Mouse (Mus musculus): ENCODE measurements at regions not wholly inside any gene's neighbourhood (a gene's known extent, or its start where the extent isn't known, plus 50 kb on each side); places are given as distances from the start of the nearest gene placed in this dataset.

DNA sequence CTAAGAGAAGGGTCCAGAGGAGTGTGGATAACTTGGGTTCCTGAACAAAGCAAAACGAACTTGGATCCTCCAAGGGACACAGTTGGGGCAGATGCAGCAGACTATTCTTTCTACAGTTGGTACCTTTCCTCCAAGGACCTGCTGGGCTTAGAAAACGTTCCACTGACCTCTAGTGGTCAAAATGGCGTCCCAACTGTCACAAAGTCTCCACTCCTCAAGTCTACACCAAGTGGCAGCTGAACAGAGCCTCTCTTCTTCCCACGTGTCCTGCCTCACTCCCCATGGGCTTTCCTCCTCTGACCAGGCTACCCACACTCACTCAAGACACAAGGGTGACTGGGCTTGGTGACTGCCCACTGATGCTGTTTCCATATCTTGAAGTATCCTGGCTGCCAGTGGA lies 67.1 kb upstream of the Parp11 start:
- Histone ChIP-seq H3K4me1 (ENCODE audit: control insufficient read depth, insufficient read depth, low read length) (no peaks in the 10 kb centered on the region), H3K4me3 (ENCODE audit: insufficient read depth, low read depth, low read length) (no peak overlapping the region), H3K27ac (ENCODE audit: insufficient read depth, low read depth, low read length) (no peak overlapping the region)
- TF ChIP-seq POLR2A (IDR thresholded peaks at IDR 0.05; ENCODE audit: insufficient read depth, low read depth, low read length) (no peak), CTCF (IDR thresholded peaks at IDR 0.05; ENCODE audit: insufficient read depth, low read depth, low read length) (no peak)
- WGBS, result 20% methylated on average over 4 of the region's 4 CpGs

DNA sequence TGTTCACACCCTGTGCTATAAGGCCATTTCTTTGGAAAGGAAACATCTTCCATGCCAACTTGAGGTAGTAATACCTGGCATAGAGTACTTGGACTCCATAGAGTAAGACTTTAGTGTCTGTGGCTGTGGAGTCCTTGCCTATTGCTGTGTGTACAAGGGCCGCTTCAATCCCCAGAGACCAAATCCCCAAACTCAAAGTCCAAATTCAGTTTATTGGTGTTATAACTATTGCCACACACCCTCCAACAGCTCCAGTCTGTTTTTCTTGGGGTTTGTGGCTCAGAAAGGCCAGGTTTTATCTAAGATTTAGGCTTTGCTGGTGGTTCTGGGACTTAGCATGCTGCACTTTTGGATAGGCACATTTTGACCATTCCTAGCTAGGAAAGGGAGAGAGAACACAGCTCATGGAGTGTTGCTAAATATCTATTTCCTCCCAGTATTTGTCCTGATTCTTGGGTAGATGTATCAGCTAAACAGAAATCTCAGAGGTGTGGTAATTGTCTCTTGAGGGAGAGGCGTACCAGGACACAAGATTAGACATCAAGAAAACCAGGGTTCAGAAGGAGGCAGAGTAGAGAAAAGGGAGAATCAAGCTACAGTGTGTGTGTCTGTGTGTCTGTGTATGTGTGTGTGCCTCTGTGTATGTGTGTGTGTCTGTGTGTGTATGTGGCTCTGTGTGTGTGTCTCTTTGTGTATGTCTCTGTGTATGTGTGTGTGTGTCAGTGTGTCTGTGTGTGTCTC lies 65.3 kb upstream of the Parp11 start:
- WGBS, result 94% methylated on average over 2 of the region's 2 CpGs
- TF ChIP-seq POLR2A (IDR thresholded peaks at IDR 0.05; ENCODE audit: insufficient read depth, low read depth, low read length) (no peak), CTCF (IDR thresholded peaks at IDR 0.05; ENCODE audit: insufficient read depth, low read depth, low read length) (no peak)
- Histone ChIP-seq H3K4me3 (ENCODE audit: insufficient read depth, low read depth, low read length) (no peak overlapping the region), H3K4me1 (ENCODE audit: control insufficient read depth, insufficient read depth, low read length) (no peaks in the 10 kb centered on the region), H3K27ac (ENCODE audit: insufficient read depth, low read depth, low read length) (no peak overlapping the region)

DNA sequence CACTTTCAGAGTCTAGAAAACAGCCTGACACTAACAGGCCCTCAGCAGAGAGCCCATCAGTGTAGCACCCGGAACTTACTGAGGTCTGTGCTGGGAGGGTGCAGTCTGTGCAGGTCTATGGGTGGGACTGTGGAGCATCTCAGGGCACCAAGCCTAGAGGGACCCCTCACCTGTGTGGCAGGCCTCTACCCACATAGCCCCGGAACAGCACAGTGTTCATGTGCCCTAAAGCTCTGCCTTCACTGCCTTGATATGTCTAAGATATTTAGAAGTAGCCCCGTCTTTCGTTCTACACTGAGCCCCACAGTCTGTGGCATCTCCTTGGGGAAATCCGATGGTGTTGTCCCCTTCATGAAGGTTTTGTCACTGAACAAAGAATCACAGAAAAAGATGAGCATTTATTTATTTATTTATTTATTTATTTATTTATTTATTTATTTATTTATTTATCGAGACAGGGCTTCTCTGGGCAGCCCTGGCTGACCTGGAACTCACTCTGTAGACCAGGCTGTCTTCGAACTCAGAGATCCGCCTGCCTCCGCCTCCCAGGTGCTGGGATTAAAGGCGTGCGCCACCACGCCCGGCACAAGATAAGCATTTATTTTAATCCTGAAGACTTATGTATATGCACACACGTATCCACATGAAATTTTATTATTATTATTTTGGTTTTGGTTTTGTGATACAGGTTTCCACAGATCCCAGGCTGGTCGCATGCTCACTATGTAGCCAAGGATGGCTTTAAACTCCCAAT lies 55.2 kb upstream of the Parp11 start:
- WGBS, result 97% methylated on average over 15 of the region's 15 CpGs
- H3K4me1 ChIP-seq (ENCODE audit: control insufficient read depth, insufficient read depth, low read length), result no peaks in the 10 kb centered on the region
- H3K27ac ChIP-seq (ENCODE audit: insufficient read depth, low read depth, low read length), result no peak overlapping the region
- TF ChIP-seq CTCF (IDR thresholded peaks at IDR 0.05; ENCODE audit: insufficient read depth, low read depth, low read length) (no peak), POLR2A (IDR thresholded peaks at IDR 0.05; ENCODE audit: insufficient read depth, low read depth, low read length) (no peak)
- no peak overlapping the region for H3K4me3 ChIP-seq (ENCODE audit: insufficient read depth, low read depth, low read length)

- WGBS, result 91% methylated on average over 12 of the region's 12 CpGs
- TF ChIP-seq CTCF (IDR thresholded peaks at IDR 0.05; ENCODE audit: insufficient read depth, low read depth, low read length) (no peak), POLR2A (IDR thresholded peaks at IDR 0.05; ENCODE audit: insufficient read depth, low read depth, low read length) (no peak)
- Histone ChIP-seq H3K27ac (ENCODE audit: insufficient read depth, low read depth, low read length) (no peak overlapping the region), H3K4me1 (ENCODE audit: control insufficient read depth, insufficient read depth, low read length) (no peaks in the 10 kb centered on the region), H3K4me3 (ENCODE audit: insufficient read depth, low read depth, low read length) (no peak overlapping the region)
These were observed 54.4 kb upstream of the Parp11 start for GRCm38 (mm10) chr6:127392012-127392798.

DNA sequence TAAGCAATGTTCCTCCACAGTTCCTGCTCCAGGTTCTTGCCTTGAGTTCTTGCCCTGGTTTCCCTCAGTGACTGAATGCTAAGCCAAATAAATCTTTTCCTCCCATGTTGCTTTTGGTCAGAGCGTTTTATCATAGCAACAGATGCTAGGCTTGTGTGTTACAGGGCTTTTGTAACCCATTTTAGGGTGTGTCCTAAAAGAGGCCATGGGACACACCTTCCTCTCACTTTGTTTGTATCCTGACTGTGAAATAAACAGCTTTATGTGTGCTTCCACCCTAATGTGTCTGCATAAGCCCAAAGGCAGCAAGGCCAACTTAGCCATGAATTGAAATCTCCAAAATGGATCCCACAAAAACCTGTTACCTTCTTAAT lies 53.9 kb upstream of the Parp11 start:
- WGBS, result 86% methylated on average over 1 of the region's 1 CpGs
- H3K4me3 ChIP-seq (ENCODE audit: insufficient read depth, low read depth, low read length), result no peak overlapping the region
- TF ChIP-seq CTCF (IDR thresholded peaks at IDR 0.05; ENCODE audit: insufficient read depth, low read depth, low read length) (no peak), POLR2A (IDR thresholded peaks at IDR 0.05; ENCODE audit: insufficient read depth, low read depth, low read length) (no peak)
- H3K4me1 ChIP-seq (ENCODE audit: control insufficient read depth, insufficient read depth, low read length), result no peaks in the 10 kb centered on the region
- H3K27ac ChIP-seq (ENCODE audit: insufficient read depth, low read depth, low read length), result no peak overlapping the region

DNA sequence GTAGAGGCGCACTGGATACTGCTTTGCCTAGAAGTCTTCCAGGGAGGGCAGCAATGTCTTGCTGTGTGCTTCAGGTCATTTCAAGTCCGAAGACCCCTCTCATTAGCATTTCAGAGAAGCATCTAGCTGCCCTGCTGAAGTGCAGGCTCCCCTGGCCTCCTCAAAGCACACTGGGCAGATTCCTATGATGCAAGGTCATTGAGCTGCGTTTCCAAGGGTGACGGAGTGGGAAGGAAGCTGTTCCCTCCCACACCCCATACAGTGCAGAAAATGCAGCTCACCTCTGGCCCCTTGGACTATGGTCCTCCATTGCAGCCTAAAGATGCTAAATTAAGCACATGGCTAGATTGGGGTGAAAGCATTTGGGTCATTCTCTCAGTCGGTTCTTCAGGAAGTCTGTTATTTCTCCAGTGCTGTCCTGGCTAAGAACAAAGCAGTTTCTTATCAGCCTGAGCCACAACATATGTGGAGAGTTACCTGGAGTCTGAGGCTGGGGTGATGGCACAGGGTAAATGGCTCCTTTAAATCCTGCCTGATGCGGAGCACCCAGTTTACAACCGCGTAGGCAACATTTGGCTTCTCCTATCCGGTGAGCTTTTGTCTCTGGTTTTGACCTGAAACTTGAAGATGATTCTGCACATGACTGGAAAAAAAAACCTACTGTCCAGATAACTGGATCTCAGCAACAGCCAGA lies 52.6 kb upstream of the Parp11 start:
- H3K4me3 ChIP-seq (ENCODE audit: insufficient read depth, low read depth, low read length), result no peak overlapping the region
- TF ChIP-seq CTCF (IDR thresholded peaks at IDR 0.05; ENCODE audit: insufficient read depth, low read depth, low read length) (no peak), POLR2A (IDR thresholded peaks at IDR 0.05; ENCODE audit: insufficient read depth, low read depth, low read length) (no peak)
- 58% methylated on average over 9 of the region's 9 CpGs for WGBS
- no peaks in the 10 kb centered on the region for H3K4me1 ChIP-seq (ENCODE audit: control insufficient read depth, insufficient read depth, low read length)
- no peak overlapping the region for H3K27ac ChIP-seq (ENCODE audit: insufficient read depth, low read depth, low read length)
